Mouse (Mus musculus): ENCODE data around the gene Ptger1.

Ptger1 gene

GRCm38 (mm10) chr8:83665969-83666865 is at the start of gene Ptger1:
TSS of gene Ptger1 (plus strand) at chr8:83666678.
- in situ Hi-C loops (cut with MboI): no loop called here

GRCm38 (mm10) chr8:83617111-83617510 is 49.4 kb upstream of the Ptger1 start:
- in situ Hi-C loops (cut with MboI): no loop called here

- in situ Hi-C loops (cut with MboI): no loop called here
Observed at GRCm38 (mm10) chr8:83618566-83618965, 47.9 kb upstream of the Ptger1 start.

GRCm38 (mm10) chr8:83619568-83620285 is 46.8 kb upstream of the Ptger1 start:
- in situ Hi-C loops (cut with MboI): no loop called here

GRCm38 (mm10) chr8:83621691-83622388 is 44.6 kb upstream of the Ptger1 start:
- in situ Hi-C loops (cut with MboI): no loop called here

- in situ Hi-C loops (cut with MboI): no loop called here
Observed at GRCm38 (mm10) chr8:83622389-83622989, 44.0 kb upstream of the Ptger1 start.

GRCm38 (mm10) chr8:83623549-83623948 is 42.9 kb upstream of the Ptger1 start:
- in situ Hi-C loops (cut with MboI): no loop called here

GRCm38 (mm10) chr8:83624739-83625138 is 41.7 kb upstream of the Ptger1 start:
- in situ Hi-C loops (cut with MboI): no loop called here

- in situ Hi-C loops (cut with MboI): no loop called here
Observed at GRCm38 (mm10) chr8:83625676-83626299, 40.7 kb upstream of the Ptger1 start.

GRCm38 (mm10) chr8:83632083-83632707 is 34.3 kb upstream of the Ptger1 start:
- in situ Hi-C loops (cut with MboI): no loop called here

GRCm38 (mm10) chr8:83638856-83639255 is 27.6 kb upstream of the Ptger1 start:
- in situ Hi-C loops (cut with MboI): no loop called here

GRCm38 (mm10) chr8:83639649-83640048 is 26.8 kb upstream of the Ptger1 start:
- in situ Hi-C loops (cut with MboI): no loop called here

GRCm38 (mm10) chr8:83647511-83647910 is 19.0 kb upstream of the Ptger1 start:
- in situ Hi-C loops (cut with MboI): no loop called here

- in situ Hi-C loops (cut with MboI): no loop called here
Observed at GRCm38 (mm10) chr8:83648031-83648430, 18.4 kb upstream of the Ptger1 start.

GRCm38 (mm10) chr8:83649699-83650098 is 16.8 kb upstream of the Ptger1 start:
- in situ Hi-C loops (cut with MboI): no loop called here

- in situ Hi-C loops (cut with MboI): no loop called here
Observed at GRCm38 (mm10) chr8:83652030-83652743, 14.3 kb upstream of the Ptger1 start, which contains the start of gene Gipc1. TSS of gene Gipc1 (plus strand) at chr8:83652677.

GRCm38 (mm10) chr8:83652744-83653661 is 13.5 kb upstream of the Ptger1 start:
- in situ Hi-C loops (cut with MboI): no loop called here

GRCm38 (mm10) chr8:83653662-83654017 is 12.8 kb upstream of the Ptger1 start:
- in situ Hi-C loops (cut with MboI): no loop called here

- in situ Hi-C loops (cut with MboI): loop anchor here (5.0 kb wide), 1 partner anchor 243 kb away; no protein-coding TSS in a partner anchor
Observed at GRCm38 (mm10) chr8:83654725-83655124, 11.8 kb upstream of the Ptger1 start.
